Mouse (Mus musculus) midbrain, embryonic 14.5 days (tissue): ENCODE measurements at regions not wholly inside any gene's neighbourhood (a gene's known extent, or its start where the extent isn't known, plus 50 kb on each side); places are given as distances from the start of the nearest gene placed in this dataset.
A peak's percentile ranks its signal among the peaks of the same experiment; 100 is the strongest.

ENCODE experiments used
- ATAC-seq: fragments of 200-750 bp; cut with Nextera tagmentation; 2 replicates; pipeline ENCODE4 v1.8.0; 2017; ENCODE audit warnings: moderate number of reproducible peaks, moderate library complexity; ENCODE audit not compliant: low FRiP score, low TSS enrichment
- DNase-seq: peaks from one replicate; pipeline ENCODE4 v3.0.0-alpha.2; 2015
- H3K27ac ChIP-seq: fragments of 300-500 bp; sonication (generic); replicated peaks from 2 replicates; pipeline ENCODE4 v1.5.1; 2014; ENCODE audit warnings: mild to moderate bottlenecking, low read depth, low read length, moderate library complexity
- H3K27me3 ChIP-seq: fragments of 300-500 bp; sonication (generic); 2 replicates; pipeline ENCODE4 v1.6.1; 2014; ENCODE audit warnings: low read length, control low read depth, mixed read lengths; ENCODE audit not compliant: control insufficient read depth, insufficient read depth
- H3K36me3 ChIP-seq: fragments of 300-500 bp; sonication (generic); 2 replicates; pipeline ENCODE4 v1.6.1; 2014; ENCODE audit warnings: low read length, control low read depth; ENCODE audit not compliant: control insufficient read depth, insufficient read depth
- H3K4me1 ChIP-seq: fragments of 300-500 bp; sonication (generic); 2 replicates; pipeline ENCODE4 v1.6.1; 2014; ENCODE audit warnings: mild to moderate bottlenecking, antibody characterized with exemption, low read length, control low read depth; ENCODE audit not compliant: control insufficient read depth, insufficient read depth
- H3K4me2 ChIP-seq: fragments of 300-500 bp; sonication (generic); 2 replicates; pipeline ENCODE4 v1.6.1; 2014; ENCODE audit warnings: mild to moderate bottlenecking, low read length, moderate library complexity
- H3K4me3 ChIP-seq: fragments of 300-500 bp; sonication (generic); replicated peaks from 2 replicates; pipeline ENCODE4 v1.5.1; 2014; ENCODE audit warnings: low read depth, low read length
- H3K9ac ChIP-seq: fragments of 300-500 bp; sonication (generic); replicated peaks from 2 replicates; pipeline ENCODE4 v1.6.1; 2014; ENCODE audit warnings: mild to moderate bottlenecking, low read length, moderate library complexity
- H3K9me3 ChIP-seq: fragments of 300-500 bp; sonication (generic); 2 replicates; pipeline ENCODE4 v1.6.1; 2016; ENCODE audit warnings: low read length, control low read depth, mixed read lengths; ENCODE audit not compliant: control insufficient read depth
- WGBS: fragments of 180-500 bp; shearing (Covaris S2); extraction: QIAGEN DNeasy Blood & Tissue Kit; methylation state at CpG from one replicate; pipeline ENCODE4 v1.1.7; 2014; 5-methylcytosine and 5-hydroxymethylcytosine counted together

DNA sequence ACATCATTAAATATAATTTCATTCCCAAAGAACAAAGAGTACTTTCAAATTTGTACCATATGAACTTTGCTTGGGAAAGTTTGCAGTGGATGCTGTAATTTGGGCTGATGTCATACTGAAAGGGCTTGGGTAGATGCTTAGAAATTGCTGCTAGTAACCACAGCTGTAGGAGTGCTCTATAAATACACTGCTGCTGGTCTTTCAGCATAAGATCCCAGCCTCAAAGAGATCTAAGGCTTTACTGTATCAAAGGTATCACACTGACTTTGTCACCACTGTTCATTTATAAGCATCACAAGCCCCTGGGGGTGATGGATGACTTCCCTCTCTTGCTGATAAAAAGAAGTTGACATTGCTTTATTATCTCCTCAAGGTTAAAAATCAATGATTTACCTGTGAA, 497.2 kb downstream of the Pla2g4a start:
- Histone ChIP-seq H3K4me3 (no peak overlapping the region), H3K4me2 (no peak overlapping the region), H3K9ac (no peak overlapping the region), H3K9me3 (no peaks in the 10 kb centered on the region), H3K4me1 (no peaks in the 10 kb centered on the region), H3K27ac (no peak overlapping the region), H3K27me3 (no peaks in the 10 kb centered on the region), H3K36me3 (no peaks in the 10 kb centered on the region)
- DNase-seq: peak; percentile 34
- no peak for ATAC-seq

DNA sequence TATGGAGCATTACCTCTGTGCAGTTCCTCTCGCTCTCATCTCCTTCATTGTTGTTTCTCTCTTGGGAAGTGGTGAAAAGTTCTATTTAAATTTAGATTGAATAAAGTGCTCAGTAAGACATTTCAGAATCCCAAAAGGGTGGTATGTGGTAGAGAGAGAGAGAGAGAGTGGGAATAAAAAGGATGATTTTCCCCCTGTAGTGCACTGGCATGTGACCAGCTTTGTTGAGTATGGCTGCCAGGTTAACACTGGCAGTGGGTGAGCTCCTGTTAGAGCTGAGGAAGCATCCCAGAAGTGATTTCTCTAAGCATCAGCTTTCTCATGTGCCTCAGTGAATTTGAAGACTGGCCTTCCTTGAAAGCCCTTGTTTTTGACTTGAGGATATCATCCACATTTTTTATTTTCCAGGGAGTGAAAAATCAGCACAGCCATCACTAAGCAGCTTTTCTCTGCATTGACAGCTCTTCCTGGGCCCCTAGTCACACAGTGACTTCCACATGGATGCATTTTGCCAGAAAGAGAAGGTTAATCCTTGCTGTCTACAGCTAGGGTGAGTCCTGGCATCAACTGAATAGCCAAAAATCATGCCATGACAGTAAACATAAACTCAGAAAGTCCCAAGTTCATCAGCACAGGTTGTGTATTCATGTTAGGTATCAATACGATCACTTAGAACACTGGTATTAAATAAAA, 511.1 kb downstream of the Pla2g4a start:
- no peaks in the 10 kb centered on the region for H3K4me1 ChIP-seq
- DNase-seq (no peak), ATAC-seq (peak; percentile 58; the same call in 1 of the 2 replicates)
- H3K36me3 ChIP-seq: no peaks in the 10 kb centered on the region
- H3K27ac ChIP-seq: no peak overlapping the region
- H3K4me3 ChIP-seq: no peak overlapping the region
- H3K27me3 ChIP-seq: no peaks in the 10 kb centered on the region
- 79% methylated on average over 2 of the region's 2 CpGs for WGBS
- H3K9me3 ChIP-seq: no peaks in the 10 kb centered on the region
- H3K4me2 ChIP-seq: no peak overlapping the region
- no peak overlapping the region for H3K9ac ChIP-seq

DNA sequence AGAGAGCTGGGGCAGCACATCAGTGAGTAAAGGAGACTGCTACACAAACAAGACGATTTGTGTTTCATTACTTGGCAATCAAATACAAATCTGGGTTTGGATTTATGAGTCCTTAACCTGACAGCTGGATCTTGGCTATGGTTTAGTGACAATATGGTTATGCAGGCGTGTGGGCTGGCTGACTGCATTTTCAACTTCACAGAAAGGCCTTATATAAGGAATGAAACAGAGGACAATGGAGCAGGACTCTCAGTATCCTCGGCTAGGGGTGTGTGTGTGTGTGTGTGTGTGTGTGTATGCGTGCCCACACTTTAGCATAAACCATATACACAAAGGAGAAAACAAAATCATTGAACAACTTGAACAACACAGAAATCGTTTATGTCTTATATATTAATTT, 512.6 kb downstream of the Pla2g4a start:
- no peak for DNase-seq

DNA sequence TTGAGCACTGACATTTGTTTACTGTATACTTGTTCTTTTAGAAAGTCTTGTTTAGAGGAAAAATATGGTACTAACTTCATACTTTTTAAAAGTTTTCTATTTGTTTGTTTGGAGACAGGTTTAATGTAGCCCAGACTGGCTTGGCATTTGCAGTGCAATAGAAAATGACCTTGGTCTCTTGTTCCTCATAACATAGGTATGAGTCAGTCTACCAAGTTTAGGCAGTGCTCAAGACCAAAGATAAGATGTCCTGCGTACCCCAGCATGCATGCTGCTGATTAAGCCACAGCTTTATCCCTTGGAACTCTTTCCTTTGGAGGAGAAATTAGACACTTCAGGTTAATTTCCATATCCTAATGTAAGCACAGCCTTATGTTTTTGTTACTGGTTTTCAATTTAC, 550.1 kb downstream of the Pla2g4a start:
- Histone ChIP-seq H3K4me1 (no peaks in the 10 kb centered on the region), H3K9ac (no peak overlapping the region), H3K27me3 (no peaks in the 10 kb centered on the region), H3K4me3 (no peak overlapping the region), H3K27ac (no peak overlapping the region), H3K36me3 (no peaks in the 10 kb centered on the region), H3K9me3 (no peaks in the 10 kb centered on the region), H3K4me2 (no peak overlapping the region)
- no peak for ATAC-seq
- DNase-seq: no peak
- 79% methylated on average over 1 of the region's 1 CpGs for WGBS

More for the DNA sequence above, 512.6 kb downstream of the Pla2g4a start:
- 78% methylated on average over 5 of the region's 5 CpGs for WGBS
- no peaks in the 10 kb centered on the region for H3K4me1 ChIP-seq
- no peak overlapping the region for H3K27ac ChIP-seq
- no peak overlapping the region for H3K4me3 ChIP-seq
- H3K36me3 ChIP-seq: no peaks in the 10 kb centered on the region
- H3K4me2 ChIP-seq: no peak overlapping the region
- ATAC-seq: no peak
- H3K9me3 ChIP-seq: no peaks in the 10 kb centered on the region
- H3K27me3 ChIP-seq: no peaks in the 10 kb centered on the region
- H3K9ac ChIP-seq: no peak overlapping the region

DNA sequence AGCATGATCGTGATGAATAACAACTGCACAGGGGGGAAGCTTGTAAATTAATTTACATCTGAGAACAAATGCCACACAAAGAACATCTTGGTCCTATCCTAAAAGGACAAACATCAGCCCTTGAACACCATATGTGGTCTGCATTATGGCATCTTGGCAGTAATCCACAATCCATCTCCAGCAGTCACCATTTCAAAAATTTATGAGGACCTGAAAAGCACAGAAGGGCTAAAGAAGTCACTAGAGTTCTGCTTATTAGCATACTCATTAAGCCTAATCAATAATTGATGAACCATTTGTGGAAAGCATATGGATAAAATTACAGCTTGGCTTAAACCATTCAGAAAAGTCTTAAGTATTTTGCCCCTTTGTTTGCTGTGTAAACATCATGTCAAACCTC, 555.7 kb downstream of the Pla2g4a start:
- ATAC-seq (peak; percentile 43; the same call in 1 of the 2 replicates), DNase-seq (peak; percentile 49)
- H3K9ac ChIP-seq: no peak overlapping the region
- no peaks in the 10 kb centered on the region for H3K9me3 ChIP-seq
- WGBS: 44% methylated on average over 1 of the region's 1 CpGs
- no peak overlapping the region for H3K4me3 ChIP-seq
- H3K27ac ChIP-seq: no peak overlapping the region
- no peaks in the 10 kb centered on the region for H3K36me3 ChIP-seq
- H3K4me2 ChIP-seq: no peak overlapping the region
- H3K4me1 ChIP-seq: no peaks in the 10 kb centered on the region
- H3K27me3 ChIP-seq: no peaks in the 10 kb centered on the region

DNA sequence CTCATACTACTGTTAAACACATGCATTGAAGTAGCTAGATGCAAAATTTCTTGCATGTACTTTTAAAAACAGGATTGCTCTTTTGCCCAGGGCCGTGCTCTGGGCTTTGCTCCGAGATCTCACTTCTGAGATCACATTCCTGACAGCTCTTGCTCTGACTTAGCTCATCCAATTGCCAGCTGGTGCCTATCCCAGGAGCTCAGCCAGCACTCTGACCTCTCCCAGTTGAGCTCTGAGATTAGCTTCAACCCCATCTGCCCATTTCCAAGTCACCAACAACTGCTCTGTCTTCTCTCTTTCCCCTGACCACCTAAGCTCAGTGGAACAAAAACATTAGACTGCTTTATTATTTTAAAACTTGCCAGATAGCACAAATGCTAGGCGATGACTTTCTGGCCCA, 572.4 kb downstream of the Pla2g4a start:
- Histone ChIP-seq H3K9ac (no peak overlapping the region), H3K4me1 (no peaks in the 10 kb centered on the region), H3K27me3 (no peaks in the 10 kb centered on the region), H3K9me3 (no peaks in the 10 kb centered on the region), H3K4me3 (no peak overlapping the region), H3K4me2 (no peak overlapping the region), H3K27ac (no peak overlapping the region), H3K36me3 (no peaks in the 10 kb centered on the region)
- DNase-seq: no peak
- WGBS: 83% methylated on average over 3 of the region's 3 CpGs
- no peak for ATAC-seq

DNA sequence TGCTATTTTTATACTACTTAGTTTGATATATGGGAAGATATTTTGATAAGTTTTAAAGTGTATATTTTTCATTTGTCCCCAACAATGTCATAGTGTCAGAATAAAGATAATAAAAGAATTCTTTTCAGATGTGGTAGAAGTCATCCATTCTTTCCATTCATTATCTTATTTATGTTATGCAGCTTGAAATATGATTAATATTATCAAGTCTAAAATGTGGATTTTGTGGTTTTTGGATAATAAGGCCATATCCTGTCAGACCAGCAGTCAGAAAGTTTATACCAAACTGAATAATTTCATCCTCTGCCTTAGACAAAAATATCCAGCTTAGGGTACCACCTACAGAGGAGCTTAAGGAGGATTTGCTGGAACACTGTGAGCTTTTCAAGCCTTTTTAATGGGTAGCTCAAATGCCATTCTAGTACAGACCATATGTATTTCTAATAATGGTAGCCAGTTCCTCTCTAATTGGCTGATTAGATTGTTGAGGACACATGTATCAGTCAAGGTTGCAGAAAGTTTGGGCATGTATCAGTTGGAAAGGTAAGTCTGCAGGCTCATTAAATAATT, 609.7 kb downstream of the Pla2g4a start:
- Histone ChIP-seq H3K36me3 (no peaks in the 10 kb centered on the region), H3K9ac (no peak overlapping the region), H3K27ac (no peak overlapping the region), H3K4me3 (no peak overlapping the region), H3K27me3 (no peaks in the 10 kb centered on the region), H3K9me3 (no peaks in the 10 kb centered on the region), H3K4me2 (no peak overlapping the region), H3K4me1 (no peaks in the 10 kb centered on the region)
- ATAC-seq (no peak), DNase-seq (no peak)

DNA sequence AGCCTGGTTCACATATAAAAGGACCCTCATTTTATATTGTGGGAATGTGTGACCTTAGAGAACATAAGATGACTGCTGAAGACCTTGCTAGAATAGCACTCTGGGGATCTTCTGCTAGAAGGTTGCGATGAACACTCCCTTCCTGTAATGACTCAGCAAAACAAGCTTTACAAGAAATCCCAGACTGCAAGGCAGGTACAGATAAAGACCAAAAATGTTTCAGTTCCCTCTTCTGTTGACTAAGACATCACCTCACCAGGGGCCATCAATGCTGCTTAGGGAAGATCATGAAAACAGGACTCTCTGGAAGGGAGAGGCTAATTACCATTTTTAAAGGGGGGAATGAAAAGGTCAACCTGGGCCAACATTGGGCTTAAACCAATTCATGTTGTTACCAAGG, 613.7 kb downstream of the Pla2g4a start:
- WGBS: 98% methylated on average over 1 of the region's 1 CpGs
- no peaks in the 10 kb centered on the region for H3K36me3 ChIP-seq
- ATAC-seq: no peak

DNA sequence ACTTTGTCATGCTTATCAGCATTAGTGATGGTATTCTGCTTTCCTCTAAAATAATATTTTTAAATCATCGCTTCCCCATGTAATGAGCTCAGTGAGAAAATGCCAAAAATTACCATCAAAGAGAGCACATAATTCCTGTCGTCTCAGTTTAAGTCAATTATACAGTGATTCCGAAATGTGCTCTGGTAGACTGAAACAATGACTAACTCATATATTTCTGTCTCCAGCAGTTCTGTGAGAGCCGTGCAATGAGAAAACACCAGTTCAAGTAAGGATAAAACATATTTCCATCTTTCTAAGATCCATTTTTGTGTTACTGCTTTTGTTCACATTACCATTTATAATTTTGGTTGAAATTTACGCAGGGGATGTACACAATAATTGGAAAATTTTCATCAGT, 622.9 kb downstream of the Pla2g4a start:
- no peaks in the 10 kb centered on the region for H3K9me3 ChIP-seq
- peaks cover 2% of the 10 kb centered on the region; the same call in 1 of the 2 replicates for H3K4me1 ChIP-seq
- H3K9ac ChIP-seq: no peak overlapping the region
- H3K4me3 ChIP-seq: no peak overlapping the region
- 79% methylated on average over 5 of the region's 5 CpGs for WGBS
- H3K27ac ChIP-seq: no peak overlapping the region
- no peaks in the 10 kb centered on the region for H3K27me3 ChIP-seq
- ATAC-seq (no peak), DNase-seq (no peak)
- no peak overlapping the region for H3K4me2 ChIP-seq
- no peaks in the 10 kb centered on the region for H3K36me3 ChIP-seq

More for the DNA sequence above, 613.7 kb downstream of the Pla2g4a start:
- H3K4me1 ChIP-seq: no peaks in the 10 kb centered on the region
- no peak overlapping the region for H3K4me3 ChIP-seq
- DNase-seq: no peak
- no peaks in the 10 kb centered on the region for H3K9me3 ChIP-seq
- no peak overlapping the region for H3K9ac ChIP-seq
- H3K4me2 ChIP-seq: no peak overlapping the region
- no peak overlapping the region for H3K27ac ChIP-seq
- no peaks in the 10 kb centered on the region for H3K27me3 ChIP-seq
